Mouse (Mus musculus) CD4-positive helper T cell, adult 2 months (primary cell): Measurements from ENCODE around the gene Igsf8.

ENCODE experiments used
- DNase-seq: peaks from one replicate; pipeline ENCODE4 v3.0.0-alpha.2; 2012; ENCODE audit warnings: low read depth, missing footprints, low spot score

Igsf8 gene

DNA sequence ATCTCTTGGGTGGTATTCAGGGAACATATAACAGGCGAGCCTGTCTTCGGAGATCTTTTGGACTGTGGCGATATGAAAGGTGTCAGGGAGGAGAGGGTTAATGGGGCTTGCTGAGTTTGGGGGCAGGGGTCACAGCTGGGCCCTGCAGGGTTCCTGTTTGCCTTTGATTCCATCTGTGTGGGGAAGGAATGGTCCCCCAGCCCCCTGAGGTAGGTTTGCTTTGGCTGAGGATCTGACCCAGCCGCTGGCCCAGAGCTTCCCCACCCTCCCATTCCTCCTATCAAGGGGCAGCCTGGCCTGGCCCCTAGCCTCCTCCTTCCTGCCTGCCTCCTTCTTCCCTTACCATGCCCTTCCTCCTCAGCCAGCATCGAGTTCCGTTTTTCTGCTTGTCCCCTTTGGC lies 41.4 kb downstream of the Igsf8 start:
- no peak for DNase-seq

DNA sequence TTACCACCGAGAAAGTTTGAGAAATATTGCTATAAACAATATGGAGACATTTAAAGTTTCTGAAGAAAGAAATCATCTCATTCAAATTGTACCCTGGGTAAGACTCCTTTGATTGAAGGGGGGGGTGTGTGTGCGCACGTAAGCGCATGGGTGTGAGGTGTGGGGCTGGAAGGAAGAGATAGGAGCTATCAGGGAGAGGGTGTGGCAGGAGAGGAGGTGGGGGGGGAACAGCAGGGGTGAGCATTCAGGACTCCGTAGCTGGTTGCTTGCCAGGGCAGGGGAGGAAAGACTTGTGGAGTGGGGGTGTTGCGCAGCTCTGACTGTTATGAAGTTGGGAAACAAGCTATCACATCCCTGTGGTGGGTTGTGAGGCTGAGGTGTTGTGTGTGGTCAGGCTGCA lies 43.0 kb downstream of the Igsf8 start:
- no peak for DNase-seq

DNA sequence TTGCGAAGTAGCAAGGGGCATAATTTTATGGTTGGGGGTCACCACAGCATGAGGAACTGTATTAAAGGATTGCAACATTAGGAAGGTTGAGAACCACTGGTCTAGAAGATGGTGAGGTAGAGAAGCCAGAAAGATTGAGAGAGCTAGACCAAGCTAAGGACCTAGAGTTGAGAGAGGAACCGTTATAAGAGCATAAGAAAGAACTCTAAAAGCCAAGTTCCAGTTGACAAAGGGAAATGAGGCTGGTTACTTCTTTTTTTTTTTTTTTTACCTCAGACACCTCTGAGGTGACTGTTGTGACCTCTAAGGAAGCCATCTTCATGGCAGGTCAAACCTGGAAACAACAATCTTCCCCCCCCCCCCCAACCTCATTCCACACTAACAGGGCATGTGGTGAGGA lies 43.7 kb downstream of the Igsf8 start:
- no peak for DNase-seq

DNA sequence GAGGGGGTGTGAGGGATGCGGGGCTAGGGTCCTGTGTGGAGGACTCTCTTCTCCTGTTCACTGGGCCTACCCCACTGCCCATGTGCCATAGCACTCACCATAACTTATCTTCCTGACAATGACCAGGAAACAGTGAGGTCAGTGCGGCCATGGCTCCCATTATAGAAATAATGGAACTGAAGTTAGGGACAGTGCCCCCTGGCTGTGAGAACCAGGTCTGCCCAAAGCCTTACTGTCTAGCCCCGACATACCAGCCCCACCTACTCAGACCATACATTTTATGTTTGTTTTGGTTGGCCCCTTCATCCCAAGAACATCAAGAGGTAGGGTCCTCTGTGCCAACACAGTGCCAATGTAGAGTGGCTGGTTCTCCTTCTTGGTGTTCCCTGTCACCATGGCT lies 44.2 kb downstream of the Igsf8 start:
- peak; percentile 31 for DNase-seq

DNA sequence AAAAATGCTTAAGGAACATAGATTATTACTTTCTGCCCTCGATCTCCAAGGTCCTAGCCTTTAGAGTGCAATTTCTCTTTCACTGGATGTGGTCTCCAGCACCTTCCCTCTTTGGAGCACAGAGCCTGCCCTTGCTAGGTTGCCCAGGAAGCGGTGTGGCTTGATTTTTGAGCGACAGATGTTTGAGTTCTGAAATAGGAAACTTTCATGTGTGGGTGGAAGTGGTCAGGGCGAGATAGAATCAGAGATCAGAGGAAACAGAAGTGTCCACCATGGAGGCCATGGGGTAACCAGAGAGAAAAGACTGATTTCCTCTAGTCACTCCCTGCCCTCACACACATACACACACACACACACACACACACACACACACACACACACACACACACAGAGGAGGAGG lies 44.8 kb downstream of the Igsf8 start:
- DNase-seq = peak; percentile 71

DNA sequence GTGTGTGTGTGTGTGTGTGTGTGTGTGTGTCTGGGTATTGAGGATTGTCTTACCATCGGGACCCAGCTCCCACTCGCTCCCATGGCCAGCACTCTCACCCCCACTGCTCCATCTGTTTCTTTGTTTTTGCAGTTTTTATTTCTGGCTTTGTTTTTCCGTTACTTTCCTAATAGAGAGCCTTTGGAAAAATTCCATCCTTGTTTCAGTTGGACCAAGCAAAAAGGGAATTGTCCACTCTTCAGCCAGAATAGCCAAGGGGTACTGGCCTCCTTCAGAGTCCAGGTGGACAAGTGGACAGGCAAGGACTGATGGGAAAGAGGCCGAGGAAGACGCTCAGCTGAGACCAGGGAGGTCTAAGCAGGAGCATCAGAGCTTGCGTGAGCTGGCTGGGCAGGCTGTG lies 45.4 kb downstream of the Igsf8 start:
- no peak for DNase-seq

DNA sequence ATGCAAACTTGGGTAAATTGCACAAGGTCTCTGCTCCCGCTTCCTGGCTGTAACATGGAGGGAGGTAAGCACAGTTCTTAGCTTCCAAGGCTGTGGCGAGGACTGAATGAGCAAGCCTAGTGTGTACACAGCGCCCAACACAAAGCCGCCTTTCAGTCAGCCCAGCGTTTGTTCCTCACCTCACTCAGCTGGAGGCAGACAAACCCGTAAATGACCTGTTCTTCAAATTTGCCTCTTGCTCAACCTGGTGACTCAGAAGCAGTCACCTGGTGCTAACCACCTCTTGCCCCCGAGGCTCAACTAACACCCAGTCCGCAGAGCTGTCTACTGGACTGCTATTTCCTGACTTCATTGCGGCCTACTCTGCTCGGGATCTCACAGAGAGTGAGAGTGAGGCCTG lies 46.5 kb downstream of the Igsf8 start:
- DNase-seq = no peak

DNA sequence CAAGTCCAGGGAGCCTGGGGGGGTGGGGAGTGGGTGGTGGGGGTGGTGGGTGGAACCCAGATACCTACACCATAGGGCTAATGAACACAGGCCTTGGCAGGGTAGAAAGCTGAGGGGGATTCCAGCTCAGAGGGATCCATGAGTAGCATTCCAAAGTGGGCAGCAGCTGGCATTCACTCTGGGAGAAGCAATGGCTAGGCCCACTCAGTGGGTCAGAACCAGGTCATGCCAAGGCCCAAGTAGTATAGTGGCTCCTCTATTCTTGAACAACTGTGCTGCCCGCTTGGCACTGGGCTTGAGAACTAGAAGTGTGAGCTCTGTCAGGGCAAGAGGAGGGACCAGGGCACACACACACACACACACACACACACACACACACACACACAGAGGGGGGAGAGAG lies 47.0 kb downstream of the Igsf8 start:
- DNase-seq = no peak

DNA sequence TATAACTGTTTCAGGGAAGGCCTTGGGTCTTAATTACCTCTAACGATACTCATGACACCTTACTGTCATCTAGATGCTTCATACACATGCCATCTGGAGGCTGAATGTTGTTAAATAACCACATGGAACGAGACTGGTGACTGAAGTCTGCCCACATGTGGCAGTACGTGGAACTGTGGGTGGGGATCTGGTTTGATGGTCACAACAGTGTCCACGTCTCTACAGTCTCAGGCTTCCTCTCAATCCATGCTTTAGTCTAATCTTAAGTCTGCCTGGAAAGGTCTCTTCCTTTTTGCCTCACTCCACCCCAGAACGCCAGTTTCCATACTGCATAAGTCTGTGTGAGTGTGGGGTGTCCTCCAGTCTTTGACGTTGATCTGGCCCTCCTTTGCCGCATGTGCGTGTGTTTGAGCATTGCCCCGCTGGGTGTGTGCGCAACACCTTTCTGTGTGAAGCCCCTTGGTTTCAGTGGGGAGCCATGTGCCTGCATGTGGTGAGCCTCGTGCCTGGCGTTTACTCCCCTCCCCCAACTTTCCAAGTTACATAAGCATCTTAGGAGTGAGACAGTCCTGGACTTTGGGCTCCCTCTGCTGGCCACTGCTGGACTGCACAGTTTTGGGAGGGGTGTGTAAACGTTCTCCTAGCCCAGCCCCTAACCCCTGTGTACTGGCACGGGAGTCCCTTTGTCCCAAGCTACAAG lies 48.4 kb downstream of the Igsf8 start:
- peak; percentile 90 for DNase-seq

DNA sequence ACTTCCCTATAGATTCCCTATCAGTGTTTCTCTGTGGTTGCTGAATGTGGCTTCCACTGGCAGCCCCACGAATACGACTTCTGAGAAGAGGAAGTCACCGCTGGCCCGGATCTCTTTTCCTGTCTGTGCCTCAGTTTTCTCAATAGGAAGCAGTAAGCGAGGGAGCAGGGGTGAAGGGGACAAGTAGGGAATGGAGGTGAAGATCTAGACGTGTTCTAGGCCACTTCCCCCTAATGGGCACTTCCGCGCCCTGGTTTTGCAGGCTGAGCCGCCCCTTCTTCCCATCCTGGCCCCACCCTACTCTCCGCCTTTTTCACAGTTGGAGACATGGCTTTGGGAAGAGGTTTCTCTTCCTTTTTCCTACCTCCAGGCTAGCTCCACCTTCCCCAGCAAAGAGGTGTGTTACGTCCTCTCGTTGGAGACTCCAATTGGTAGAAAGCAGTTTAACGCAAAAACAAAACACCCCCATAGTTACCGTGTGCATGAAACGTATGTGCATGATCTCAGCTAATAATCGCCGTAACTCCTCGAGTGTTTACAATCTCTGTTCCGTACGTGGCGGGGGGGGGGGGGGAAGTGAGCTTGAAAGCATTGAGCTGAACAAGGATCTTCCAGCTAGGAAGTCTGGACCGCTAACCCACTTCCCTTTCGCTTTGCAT lies 49.9 kb downstream of the Igsf8 start:
- DNase-seq = peak; percentile 83

DNA sequence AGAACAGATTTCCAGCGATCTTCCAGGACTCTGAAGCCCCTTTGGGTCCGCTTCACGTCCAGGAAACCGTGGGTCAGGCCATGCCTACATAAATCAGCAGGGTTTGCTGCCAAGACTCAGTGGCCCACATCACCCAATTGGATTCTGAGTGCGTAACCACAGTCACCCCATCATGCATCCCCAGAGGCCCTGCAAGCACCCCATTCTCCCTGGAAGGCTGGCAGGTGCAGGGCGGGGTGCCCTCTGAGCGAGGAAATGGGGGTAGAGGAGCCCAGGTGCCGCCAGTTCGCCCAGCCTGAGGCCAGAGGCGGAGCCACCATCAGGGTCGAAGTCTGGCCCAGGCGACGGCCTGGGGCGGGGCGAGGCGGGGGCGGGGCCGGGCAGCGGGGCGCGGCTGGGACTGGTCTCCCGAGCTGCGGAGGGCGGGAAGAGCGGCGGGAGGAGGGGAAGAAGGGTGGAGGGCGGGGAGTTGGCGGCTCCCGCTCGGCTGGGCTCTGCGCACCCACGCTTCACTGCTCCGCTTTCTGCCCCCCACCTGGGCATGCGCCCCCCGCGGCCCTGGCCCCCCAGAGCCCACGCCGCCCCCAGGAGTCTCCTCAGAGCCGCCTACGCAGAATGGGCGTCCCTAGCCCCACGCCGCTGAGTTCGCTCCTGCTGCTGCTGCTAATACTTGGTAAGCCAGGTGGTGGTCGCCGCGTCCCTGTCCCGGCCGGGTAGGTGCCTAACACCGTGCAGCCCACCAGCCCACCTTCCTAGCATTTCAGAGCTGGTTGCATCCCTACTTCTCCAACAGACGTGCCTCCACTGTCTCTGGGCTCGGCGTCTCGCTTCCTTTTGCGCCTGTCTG lies 50.7 kb downstream of the Igsf8 start:
- peak; percentile 90 for DNase-seq

DNA sequence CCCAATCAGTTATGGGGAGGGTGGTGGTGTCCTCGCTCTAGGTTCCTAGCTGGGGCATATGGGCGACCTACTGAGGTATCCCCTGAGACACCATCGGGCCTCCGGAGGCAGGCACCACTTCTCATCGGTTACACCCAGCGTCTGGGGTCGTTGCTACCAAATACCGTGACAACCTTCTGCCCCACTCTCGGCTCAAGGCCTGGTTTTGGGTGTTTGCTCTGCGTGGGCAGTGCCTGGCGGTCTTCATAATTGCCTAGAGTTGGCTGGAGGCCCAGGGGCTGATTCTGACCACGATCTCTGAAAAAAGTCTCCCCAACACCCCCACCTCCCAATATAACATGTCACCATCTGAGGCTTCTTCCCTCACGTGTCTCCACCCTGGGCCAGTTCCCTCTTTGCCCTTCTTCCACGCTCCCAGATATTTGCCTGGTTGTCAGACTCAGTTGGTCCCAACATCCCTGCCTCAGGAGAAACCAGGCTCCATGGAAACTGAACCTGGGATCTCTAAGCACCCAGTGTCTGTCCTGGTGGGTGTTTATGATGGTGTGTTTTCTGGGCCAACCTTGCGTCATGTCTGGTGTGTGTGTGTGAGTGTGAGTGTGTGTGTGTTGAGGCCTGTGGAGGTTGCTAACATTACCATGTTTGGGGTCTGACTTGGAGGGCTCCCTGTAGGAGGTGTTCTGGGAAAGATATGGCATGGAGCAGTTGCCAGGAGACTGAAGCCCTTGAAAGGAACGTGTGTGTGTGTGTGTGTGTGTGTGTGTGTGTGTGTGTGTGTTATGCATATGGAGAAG lies 51.5 kb downstream of the Igsf8 start:
- no peak for DNase-seq

DNA sequence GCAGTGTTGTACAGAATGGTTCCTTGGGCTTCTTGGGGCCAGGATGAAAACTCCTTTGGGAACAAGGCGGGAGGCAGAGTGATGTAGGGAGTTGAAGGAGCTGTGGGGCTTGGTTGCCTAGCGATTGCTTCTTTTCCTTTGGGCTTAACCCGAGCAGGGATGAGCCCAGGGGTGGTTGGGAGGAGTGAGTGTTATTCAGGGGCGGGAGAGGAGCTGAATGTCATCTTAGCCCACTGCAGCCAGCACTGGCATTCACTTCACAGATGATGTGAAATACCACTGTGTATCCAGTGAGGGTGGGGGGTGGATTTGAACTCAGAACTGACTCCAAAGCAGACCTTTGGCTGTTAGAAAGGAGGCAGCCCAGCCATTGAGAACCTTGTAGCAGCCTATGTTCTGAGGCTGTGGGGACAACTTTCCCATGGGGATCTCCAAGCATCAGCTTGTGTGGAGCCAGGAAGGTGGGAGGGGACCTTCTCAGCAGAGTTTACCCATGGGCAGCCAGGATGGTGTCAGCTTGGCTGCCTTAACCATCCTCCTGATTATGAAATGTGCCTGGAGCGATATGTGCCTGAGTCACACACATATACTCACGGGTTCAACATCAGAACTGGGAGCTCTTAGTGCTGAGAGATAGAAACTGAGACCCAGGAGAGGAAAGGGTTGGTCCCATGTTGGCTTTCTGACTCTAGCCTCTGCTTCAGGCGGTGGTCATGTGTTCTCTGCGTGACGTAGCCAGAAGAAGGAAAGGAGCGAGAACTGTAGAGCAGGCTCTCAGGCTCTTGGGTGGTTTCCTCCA lies 52.4 kb downstream of the Igsf8 start:
- no peak for DNase-seq

DNA sequence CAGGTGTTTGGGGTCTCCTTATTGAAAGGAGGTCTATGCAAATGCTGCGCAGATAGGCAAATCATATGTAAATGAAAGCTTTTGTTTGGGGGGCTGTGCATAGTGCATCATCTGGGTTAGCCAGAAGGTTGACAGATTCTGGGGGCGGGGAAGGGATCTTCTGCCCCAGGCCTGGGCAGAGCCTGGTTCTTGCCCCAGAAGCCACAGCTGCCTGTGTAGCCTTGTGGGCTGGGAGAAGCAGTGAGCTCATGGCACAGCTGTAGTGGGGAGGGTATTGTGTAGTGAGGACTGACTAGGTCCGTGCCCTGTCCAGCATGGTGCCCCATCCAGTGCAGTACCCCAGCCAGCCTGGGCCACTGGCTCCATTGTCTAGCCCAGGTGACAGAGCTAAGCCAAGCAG lies 53.5 kb downstream of the Igsf8 start:
- DNase-seq = no peak

DNA sequence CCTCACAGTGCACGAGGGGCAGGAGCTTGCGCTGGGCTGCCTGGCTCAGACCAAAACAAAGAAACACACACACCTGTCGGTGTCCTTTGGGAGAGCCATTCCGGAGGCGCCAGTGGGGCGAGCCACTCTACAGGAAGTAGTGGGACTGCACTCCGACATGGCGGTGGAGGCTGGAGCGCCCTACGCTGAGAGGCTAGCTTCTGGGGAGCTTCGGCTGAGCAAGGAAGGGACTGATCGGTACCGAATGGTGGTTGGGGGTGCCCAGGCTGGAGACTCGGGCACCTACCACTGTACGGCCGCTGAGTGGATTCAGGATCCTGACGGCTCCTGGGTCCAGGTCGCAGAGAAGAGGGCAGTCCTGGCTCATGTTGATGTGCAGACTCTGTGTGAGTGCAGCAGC lies 56.0 kb downstream of the Igsf8 start:
- DNase-seq = no peak

DNA sequence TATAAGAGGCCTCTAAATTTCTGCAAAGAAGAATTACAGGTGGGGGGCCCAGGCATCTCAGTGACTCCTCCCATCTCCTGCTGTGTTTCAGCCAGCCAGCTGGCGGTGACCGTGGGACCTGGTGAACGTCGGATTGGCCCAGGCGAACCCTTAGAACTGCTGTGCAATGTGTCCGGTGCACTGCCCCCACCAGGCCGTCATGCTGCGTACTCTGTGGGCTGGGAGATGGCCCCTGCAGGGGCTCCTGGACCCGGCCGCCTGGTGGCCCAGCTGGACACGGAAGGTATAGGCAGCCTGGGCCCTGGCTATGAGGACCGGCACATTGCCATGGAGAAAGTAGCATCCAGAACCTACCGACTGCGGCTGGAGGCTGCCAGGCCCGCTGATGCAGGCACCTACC lies 56.5 kb downstream of the Igsf8 start:
- no peak for DNase-seq

DNA sequence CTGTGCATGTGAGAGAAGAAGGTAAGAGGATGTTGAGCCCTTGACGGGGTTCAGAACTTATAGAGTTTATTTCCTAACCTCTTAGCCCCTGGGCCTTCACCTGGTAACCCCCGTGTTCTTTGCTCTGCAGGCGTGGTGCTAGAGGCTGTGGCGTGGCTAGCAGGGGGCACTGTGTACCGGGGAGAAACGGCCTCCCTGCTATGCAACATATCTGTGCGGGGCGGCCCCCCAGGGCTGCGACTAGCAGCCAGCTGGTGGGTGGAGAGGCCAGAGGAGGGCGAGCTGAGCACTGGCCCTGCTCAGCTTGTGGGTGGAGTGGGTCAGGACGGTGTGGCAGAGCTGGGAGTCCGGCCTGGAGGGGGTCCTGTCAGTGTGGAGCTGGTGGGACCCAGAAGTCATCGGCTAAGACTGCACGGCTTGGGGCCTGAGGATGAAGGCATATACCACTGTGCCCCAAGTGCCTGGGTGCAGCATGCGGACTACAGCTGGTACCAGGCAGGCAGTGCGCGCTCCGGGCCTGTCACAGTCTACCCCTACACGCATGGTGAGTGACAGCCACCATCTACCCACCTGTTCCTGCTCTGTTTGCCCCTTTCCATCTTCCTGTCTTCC lies 57.1 kb downstream of the Igsf8 start:
- DNase-seq = no peak

DNA sequence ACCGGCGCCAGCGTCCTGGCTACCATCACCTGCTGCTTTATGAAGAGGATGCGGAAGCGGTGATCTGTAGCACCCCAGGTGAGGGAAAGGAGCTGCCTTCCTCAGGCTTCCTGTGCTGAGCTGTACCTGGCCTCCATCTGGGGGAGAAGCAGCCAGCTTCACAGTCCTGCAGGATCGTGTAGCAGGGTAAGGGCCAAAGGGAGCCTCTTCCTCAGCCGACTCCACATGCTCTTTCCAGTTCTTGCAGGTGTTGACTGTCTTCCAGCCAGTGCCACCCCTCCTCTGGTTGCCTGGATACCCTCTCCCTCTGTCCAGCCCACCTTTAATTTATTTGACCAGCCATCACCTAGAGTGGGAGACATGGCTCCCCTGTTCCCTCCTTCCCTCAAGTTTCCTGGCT lies 57.9 kb downstream of the Igsf8 start:
- DNase-seq = no peak

DNA sequence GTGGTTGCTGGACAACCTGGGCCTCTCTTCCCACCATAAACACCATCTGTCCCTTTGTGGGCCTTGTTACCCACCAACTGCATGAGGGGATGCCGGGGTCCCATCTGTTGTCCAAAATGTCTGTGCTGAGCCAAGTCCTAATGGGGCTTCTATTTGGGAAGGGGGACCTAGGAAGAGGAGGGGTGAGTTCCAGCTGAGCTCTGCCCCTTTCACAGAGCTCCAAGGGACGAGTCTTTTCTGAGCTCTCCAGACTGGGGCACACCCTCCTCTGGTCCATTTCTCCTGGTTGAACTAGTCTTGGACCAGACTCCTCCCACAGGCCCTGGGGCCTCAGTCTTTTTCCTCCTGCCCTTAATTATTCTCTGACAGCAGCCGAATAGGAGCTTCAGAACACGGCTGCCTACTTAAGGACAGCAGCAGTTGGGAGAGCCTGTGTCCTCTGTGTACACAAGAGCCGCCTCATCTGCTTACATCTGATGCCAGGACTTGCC lies 58.5 kb downstream of the Igsf8 start:
- DNase-seq = no peak

DNA sequence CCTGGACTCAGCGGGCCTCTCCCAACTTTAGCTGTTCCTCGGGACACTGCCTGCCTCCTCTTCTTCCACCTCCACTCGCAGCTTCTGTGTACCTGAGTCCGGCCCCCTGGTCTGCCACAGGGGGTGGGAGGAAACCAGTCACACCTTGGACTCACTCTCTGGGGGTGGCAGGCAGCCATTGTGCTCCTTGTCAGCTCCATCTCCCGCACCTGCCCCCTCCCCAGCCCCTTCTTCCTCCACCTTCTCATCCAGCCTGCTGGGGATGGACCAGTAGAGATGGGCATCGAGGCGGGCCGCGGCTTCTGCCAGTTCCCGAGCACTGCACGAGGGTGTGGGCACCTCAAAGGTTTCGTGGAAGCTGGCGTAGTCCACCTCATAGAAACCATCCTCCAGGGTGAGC lies 61.3 kb downstream of the Igsf8 start:
- DNase-seq = no peak

DNA sequence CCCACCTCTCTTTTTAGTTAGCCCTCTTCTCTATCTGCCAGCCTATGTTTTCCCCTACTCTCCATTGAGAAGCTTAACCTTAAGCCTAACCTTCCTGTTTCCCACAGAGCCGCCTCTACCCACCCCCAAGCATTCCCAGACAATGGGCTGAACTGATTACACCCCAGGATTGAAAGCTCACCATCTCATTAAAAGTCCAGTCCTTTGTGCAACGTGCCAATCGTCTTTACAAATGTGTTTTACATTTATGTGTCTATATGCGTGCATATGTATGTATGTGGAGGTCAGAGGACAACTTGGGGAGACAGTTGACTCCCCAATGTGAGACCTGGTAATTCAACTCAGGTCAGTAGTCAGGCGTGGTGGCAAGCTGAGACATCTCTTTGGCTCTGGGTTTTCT lies 61.9 kb downstream of the Igsf8 start:
- DNase-seq = no peak
